Mouse (Mus musculus): Measurements from ENCODE around the gene Nol12. TPM values are rescaled to one million over a fixed set of nuclear protein-coding genes. Genes with fewer than 3 reads are reported as not detected.
A peak's percentile ranks its signal among the peaks of the same experiment; 100 is the strongest.

The Nol12 gene
- polyA plus RNA-seq, 1 experiment: 101 TPM

- peaks cover 13% of the 10 kb centered on the region for H3K36me3 ChIP-seq (ENCODE audit: control insufficient read depth, insufficient read depth)
- TF ChIP-seq MYOG (IDR thresholded peaks at IDR 0.05; ENCODE audit: control insufficient read depth in 1 of 3, insufficient read depth in 1 of 3, insufficient read length in 2 of 3, low read depth in 2 of 3) (no peak), USF1 (IDR thresholded peaks at IDR 0.05; ENCODE audit: low read depth) (no peak), SRF (IDR thresholded peaks at IDR 0.05; ENCODE audit: control insufficient read depth, insufficient read length, low read depth) (no peak), REST (IDR thresholded peaks at IDR 0.05; ENCODE audit: insufficient read depth, insufficient read length) (no peak), CEBPB (IDR thresholded peaks at IDR 0.05; ENCODE audit: insufficient read depth, poor library complexity, severe bottlenecking) (no peak)
- H3ac ChIP-seq (ENCODE audit: control insufficient read depth, insufficient read length): no peak overlapping the region
- H3K79me2 ChIP-seq (ENCODE audit: control insufficient read depth, insufficient read depth): no peaks in the 10 kb centered on the region
- no peaks in the 10 kb centered on the region for H3K27me3 ChIP-seq (ENCODE audit: control insufficient read depth, insufficient read depth, insufficient read length)
- H3K4me3 ChIP-seq: no peak overlapping the region
- no peak overlapping the region for H3K4me2 ChIP-seq (ENCODE audit: low read depth)
Measured at GRCm38 (mm10) chr15:78908399-78908798, 26.3 kb upstream of the Nol12 start.

GRCm38 (mm10) chr15:78908982-78909381 lies 25.8 kb upstream of the Nol12 start:
- Histone ChIP-seq H3K4me2 (ENCODE audit: low read depth) (no peak overlapping the region), H3K4me3 (no peak overlapping the region), H3K79me2 (ENCODE audit: control insufficient read depth, insufficient read depth) (no peaks in the 10 kb centered on the region), H3ac (ENCODE audit: control insufficient read depth, insufficient read length) (no peak overlapping the region), H3K27me3 (ENCODE audit: control insufficient read depth, insufficient read depth, insufficient read length) (no peaks in the 10 kb centered on the region), H3K36me3 (ENCODE audit: control insufficient read depth, insufficient read depth) (peaks cover 13% of the 10 kb centered on the region)
- no peak for TF ChIP-seq POLR2AphosphoS2 (IDR thresholded peaks at IDR 0.05; ENCODE audit: insufficient read length, low read depth)
- TF ChIP-seq MAX (IDR thresholded peaks at IDR 0.05; ENCODE audit: low read depth): no peak
- no peak for TF ChIP-seq CEBPB (IDR thresholded peaks at IDR 0.05; ENCODE audit: insufficient read depth, poor library complexity, severe bottlenecking)
- no peak for TF ChIP-seq REST (IDR thresholded peaks at IDR 0.05; ENCODE audit: insufficient read depth, insufficient read length)
- no peak for TF ChIP-seq SRF (IDR thresholded peaks at IDR 0.05; ENCODE audit: control insufficient read depth, insufficient read length, low read depth)
- no peak for TF ChIP-seq MYOG (IDR thresholded peaks at IDR 0.05; ENCODE audit: control insufficient read depth in 1 of 3, insufficient read depth in 1 of 3, insufficient read length in 2 of 3, low read depth in 2 of 3)
- no peak for TF ChIP-seq TCF12 (IDR thresholded peaks at IDR 0.05; ENCODE audit: insufficient read depth, poor library complexity, severe bottlenecking)
- TF ChIP-seq MYOD1 (IDR thresholded peaks at IDR 0.05; ENCODE audit: control insufficient read depth in 1 of 3, insufficient read length in 2 of 3, low read depth in 2 of 3): no peak

- H3K4me2 ChIP-seq (ENCODE audit: low read depth): no peak overlapping the region
- no peaks in the 10 kb centered on the region for H3K36me3 ChIP-seq (ENCODE audit: control insufficient read depth, insufficient read depth)
- no peaks in the 10 kb centered on the region for H3K27me3 ChIP-seq (ENCODE audit: control insufficient read depth, insufficient read depth, insufficient read length)
- H3ac ChIP-seq (ENCODE audit: control insufficient read depth, insufficient read length): no peak overlapping the region
- H3K79me2 ChIP-seq (ENCODE audit: control insufficient read depth, insufficient read depth): peaks cover 14% of the 10 kb centered on the region
- no peak overlapping the region for H3K4me3 ChIP-seq
- TF ChIP-seq POLR2A (IDR thresholded peaks at IDR 0.05; ENCODE audit: insufficient read length, low read depth): no peak
- TF ChIP-seq USF1 (IDR thresholded peaks at IDR 0.05; ENCODE audit: low read depth): no peak
- no peak for TF ChIP-seq MYOG (IDR thresholded peaks at IDR 0.05; ENCODE audit: control insufficient read depth in 1 of 3, insufficient read depth in 1 of 3, insufficient read length in 2 of 3, low read depth in 2 of 3)
- no peak for TF ChIP-seq MYOD1 (IDR thresholded peaks at IDR 0.05; ENCODE audit: control insufficient read depth in 1 of 3, insufficient read length in 2 of 3, low read depth in 2 of 3)
- no peak for TF ChIP-seq SRF (IDR thresholded peaks at IDR 0.05; ENCODE audit: control insufficient read depth, insufficient read length, low read depth)
- no peak for TF ChIP-seq MAX (IDR thresholded peaks at IDR 0.05; ENCODE audit: low read depth)
- TF ChIP-seq CEBPB (IDR thresholded peaks at IDR 0.05; ENCODE audit: insufficient read depth, poor library complexity, severe bottlenecking): no peak
- no peak for TF ChIP-seq TCF12 (IDR thresholded peaks at IDR 0.05; ENCODE audit: insufficient read depth, poor library complexity, severe bottlenecking)
- TF ChIP-seq POLR2AphosphoS2 (IDR thresholded peaks at IDR 0.05; ENCODE audit: insufficient read length, low read depth): no peak
- TF ChIP-seq REST (IDR thresholded peaks at IDR 0.05; ENCODE audit: insufficient read depth, insufficient read length): no peak
Measured at GRCm38 (mm10) chr15:78912040-78912439, 22.7 kb upstream of the Nol12 start.

GRCm38 (mm10) chr15:78913632-78914090 lies 21.1 kb upstream of the Nol12 start, which contains the start of gene Pdxp:
Gene Pdxp, plus strand, starts transcription at chr15:78913919.
- peak within 1 kb of the TSS; percentile 22 for H3K4me3 ChIP-seq
- TF ChIP-seq USF1 (IDR thresholded peaks at IDR 0.05; ENCODE audit: low read depth): no peak
- TF ChIP-seq TCF12 (IDR thresholded peaks at IDR 0.05; ENCODE audit: insufficient read depth, poor library complexity, severe bottlenecking): no peak
- TF ChIP-seq MAX (IDR thresholded peaks at IDR 0.05; ENCODE audit: low read depth): peak; percentile 41
- peak; percentile 98 for TF ChIP-seq POLR2AphosphoS2 (IDR thresholded peaks at IDR 0.05; ENCODE audit: insufficient read length, low read depth)
- peak; percentile 99 for TF ChIP-seq POLR2A (IDR thresholded peaks at IDR 0.05; ENCODE audit: insufficient read length, low read depth)
- no peak for TF ChIP-seq REST (IDR thresholded peaks at IDR 0.05; ENCODE audit: insufficient read depth, insufficient read length)
- TF ChIP-seq MYOD1 (IDR thresholded peaks at IDR 0.05; ENCODE audit: control insufficient read depth in 1 of 3, insufficient read length in 2 of 3, low read depth in 2 of 3): peak in 1 of 3 experiments; percentile 53
- TF ChIP-seq TCF3 (IDR thresholded peaks at IDR 0.05; ENCODE audit: insufficient read length, low read depth): no peak
- TF ChIP-seq E2F4 (IDR thresholded peaks at IDR 0.05; ENCODE audit: insufficient read depth): peak; percentile 74
- no peak for TF ChIP-seq SRF (IDR thresholded peaks at IDR 0.05; ENCODE audit: control insufficient read depth, insufficient read length, low read depth)
- TF ChIP-seq CEBPB (IDR thresholded peaks at IDR 0.05; ENCODE audit: insufficient read depth, poor library complexity, severe bottlenecking): no peak
- peak in 2 of 3 experiments; percentile 21 to 63 for TF ChIP-seq MYOG (IDR thresholded peaks at IDR 0.05; ENCODE audit: control insufficient read depth in 1 of 3, insufficient read depth in 1 of 3, insufficient read length in 2 of 3, low read depth in 2 of 3)
- H3K27me3 ChIP-seq (ENCODE audit: control insufficient read depth, insufficient read depth, insufficient read length): no peaks in the 10 kb centered on the region
- H3K4me2 ChIP-seq (ENCODE audit: low read depth): peak within 1 kb of the TSS; percentile 89
- H3K79me2 ChIP-seq (ENCODE audit: control insufficient read depth, insufficient read depth): peaks cover 14% of the 10 kb centered on the region
- H3ac ChIP-seq (ENCODE audit: control insufficient read depth, insufficient read length): peak within 1 kb of the TSS; percentile 43
- H3K36me3 ChIP-seq (ENCODE audit: control insufficient read depth, insufficient read depth): no peaks in the 10 kb centered on the region
